Mouse (Mus musculus) adrenal gland, postnatal 36 days (tissue): Measurements from ENCODE around the gene Zyg11b. TPM values are rescaled to one million over a fixed set of nuclear protein-coding genes. Genes with fewer than 3 reads are reported as not detected.

ENCODE experiments used
- DNase-seq, 2 experiments: peaks; one replicate each; pipeline ENCODE4 v3.0.0; 2021; ENCODE audit warnings: mixed read lengths in 1 of 2
- long read RNA-seq, 2 experiments: library from polyadenylated mRNA; stranded (forward); transcript quantifications; one replicate each; pipeline ENCODE4 v2.0.0; 2021; ENCODE audit warnings: borderline sequencing depth in 2 of 2
- total RNA-seq, 2 experiments: library from RNA; stranded (reverse); gene quantifications; 2 replicates each; pipeline ENCODE4 v1.2.3; 2021

Gene Zyg11b
- total RNA-seq: 10 to 100 TPM; 32.6 to 50.0 TPM
- long read RNA-seq, experiment 1, partial matches to known transcripts: 0 of 2 reads
- long read RNA-seq, experiment 1, other reads (novel, unspliced or antisense): 2 of 2 reads
- long read RNA-seq, experiment 2, full-length matches to known transcripts: 1 of 2 reads
- long read RNA-seq, experiment 2, partial matches to known transcripts: 1 of 2 reads
- long read RNA-seq, experiment 2, other reads (novel, unspliced or antisense): 0 of 2 reads

DNA sequence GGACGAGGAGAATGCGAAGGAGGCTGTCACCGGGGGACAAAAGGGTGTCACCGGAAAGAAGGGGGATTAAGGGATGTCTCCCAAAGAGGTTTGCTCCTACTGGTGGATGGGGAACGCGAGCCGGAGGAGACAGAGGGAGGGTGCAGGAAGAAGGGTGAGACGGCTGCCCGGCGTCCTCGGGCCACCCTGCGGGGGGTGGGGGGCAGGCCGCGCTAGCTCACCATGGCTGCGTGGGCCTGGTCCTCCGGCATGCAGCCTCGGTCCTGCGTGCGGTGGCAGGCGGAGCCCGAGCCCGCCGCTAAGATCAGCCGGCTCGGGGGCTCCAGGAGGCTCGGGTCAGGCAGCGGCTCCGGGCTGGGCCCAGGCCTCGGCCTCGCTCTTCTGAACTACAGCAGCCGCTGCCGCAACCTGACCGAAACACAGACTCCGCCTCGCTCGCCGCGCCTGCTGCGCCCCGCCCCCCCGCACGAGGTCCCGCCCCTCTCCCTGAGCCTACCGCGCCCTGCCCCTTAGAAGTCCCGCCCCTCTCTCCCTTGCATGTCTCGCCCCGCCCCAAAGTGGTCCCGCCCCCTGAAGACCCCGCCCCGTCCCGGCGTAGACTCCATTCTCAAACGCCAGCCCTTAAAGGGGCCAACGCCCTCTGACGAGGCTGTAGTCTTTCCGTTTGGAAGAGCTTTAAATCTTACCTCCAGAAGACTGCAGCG is at the start of gene Zyg11b:
TSS of gene Zyg11b (minus strand) at position 427 of the 704 bp plus-strand sequence.
- peak; percentile 91 to 95 for DNase-seq

DNA sequence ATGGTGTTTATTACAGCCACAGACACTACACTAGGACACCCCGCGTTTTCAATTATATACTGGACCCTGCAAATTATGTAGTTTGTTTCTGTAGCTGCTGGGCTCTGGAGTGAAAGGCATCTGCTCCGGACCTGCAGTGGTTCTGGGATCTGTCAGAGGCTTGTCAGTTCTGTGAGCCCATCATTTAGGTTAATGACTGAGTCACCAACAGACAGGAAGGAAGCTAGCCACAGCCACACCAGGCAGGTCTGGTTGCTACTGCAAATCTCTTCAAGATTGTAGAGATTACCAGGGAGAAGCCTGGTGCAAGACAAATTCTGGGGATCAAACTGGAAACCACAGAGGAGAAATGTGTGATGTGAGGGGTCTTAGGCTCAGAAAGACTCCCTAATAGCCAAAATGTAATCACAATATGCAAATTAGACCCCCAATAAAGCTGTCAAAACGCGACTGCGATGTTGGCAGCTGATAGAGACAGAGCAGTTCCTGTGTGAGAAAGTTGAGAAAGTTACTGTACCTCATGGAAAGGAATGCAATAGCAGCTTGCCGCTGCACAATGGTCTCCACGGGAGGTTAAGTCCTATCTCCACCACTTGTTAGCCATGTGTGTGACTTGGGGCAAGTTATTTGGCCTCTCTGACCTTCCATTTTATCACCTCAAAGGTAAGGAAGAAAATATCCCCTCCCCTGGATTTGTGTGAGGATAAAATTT is 49.1 kb upstream of the Zyg11b start:
- DNase-seq: no peak

DNA sequence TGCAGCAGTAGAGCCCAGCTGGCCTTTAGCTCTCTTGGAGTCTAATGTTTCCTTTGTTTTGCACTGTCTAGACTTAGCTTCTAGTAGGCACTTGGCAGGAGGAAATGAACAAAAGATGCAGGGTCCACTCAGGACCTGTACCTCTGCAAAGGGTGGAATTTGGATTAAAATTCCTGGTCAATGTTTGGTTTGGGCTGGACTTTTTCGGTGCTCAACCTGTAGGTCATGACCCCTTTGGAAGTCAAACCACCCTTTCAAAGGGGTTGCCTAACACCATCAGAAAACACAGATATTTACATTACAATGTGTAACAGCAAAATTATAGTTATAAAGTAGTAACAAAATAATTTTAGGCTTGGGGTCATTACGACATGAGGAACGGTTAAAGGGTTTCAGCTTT is 48.2 kb upstream of the Zyg11b start:
- DNase-seq: no peak

DNA sequence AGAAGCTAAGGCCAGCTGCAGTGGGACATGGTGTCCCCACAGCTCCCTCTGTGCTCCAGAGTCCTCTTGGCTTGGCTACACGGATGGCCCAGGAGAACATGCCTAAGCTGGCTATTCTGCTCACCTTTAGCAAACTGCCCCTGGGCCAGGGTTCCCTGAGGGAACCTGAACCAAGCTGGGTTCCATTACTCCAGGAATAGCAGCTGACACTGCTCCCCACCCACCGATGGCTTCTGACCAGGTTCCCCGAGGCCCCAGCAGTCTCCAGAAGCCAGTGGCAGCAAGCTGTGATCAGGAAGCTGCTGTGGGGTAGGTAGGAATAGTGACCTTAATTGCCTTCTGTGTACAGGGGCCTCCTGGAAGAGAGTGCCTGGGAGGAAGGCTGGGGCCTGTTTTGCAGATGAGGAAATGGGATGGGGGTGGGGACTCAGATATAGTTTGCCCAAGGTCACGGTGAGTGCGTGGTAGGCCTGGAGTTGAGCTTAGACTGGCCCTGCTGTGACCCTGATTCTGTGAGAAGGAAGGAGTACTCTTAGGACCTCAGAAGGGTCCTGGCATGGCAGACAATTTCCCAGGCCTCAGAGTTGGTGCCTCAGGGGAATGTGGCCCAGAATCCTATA is 47.5 kb upstream of the Zyg11b start:
- no peak for DNase-seq

DNA sequence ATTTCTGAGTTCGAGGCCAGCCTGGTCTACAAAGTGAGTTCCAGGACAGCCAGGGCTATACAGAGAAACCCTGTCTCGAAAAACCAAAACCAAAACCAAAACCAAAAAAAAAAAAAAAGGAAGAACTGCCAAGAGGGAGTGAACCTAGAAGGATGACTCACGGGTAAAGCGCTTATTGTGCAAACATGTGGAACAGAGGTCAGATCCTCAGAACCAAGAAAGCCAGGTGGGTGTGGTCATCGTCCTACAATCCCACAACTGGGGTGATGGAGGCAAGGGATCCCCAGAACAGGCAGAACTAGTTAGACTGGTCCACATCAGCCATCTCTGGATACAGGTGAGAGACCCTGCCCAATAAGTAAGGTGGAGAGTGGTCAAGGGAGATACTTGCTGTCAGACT is 46.2 kb upstream of the Zyg11b start:
- DNase-seq: peak in 1 of 2 experiments; percentile 39

DNA sequence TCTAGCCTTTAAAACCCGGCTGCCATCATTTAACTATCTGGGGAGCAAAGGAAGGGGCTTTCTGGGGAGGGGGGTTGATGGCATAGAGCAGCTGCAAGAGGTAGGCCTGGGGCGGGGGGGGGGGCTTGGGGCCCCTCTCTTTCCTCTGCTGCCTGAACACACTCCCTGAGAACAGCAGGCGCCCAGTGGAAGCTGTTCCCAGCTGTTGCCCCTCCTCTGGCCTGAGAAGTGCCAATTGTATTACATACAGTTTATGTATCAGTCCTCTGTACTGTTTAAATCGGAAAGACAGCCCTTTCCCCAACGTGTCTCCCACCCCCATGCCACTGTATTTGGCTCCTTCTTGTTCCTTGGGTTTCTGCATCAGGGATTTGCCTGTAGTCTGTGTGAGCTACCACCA is 44.9 kb upstream of the Zyg11b start:
- no peak for DNase-seq

DNA sequence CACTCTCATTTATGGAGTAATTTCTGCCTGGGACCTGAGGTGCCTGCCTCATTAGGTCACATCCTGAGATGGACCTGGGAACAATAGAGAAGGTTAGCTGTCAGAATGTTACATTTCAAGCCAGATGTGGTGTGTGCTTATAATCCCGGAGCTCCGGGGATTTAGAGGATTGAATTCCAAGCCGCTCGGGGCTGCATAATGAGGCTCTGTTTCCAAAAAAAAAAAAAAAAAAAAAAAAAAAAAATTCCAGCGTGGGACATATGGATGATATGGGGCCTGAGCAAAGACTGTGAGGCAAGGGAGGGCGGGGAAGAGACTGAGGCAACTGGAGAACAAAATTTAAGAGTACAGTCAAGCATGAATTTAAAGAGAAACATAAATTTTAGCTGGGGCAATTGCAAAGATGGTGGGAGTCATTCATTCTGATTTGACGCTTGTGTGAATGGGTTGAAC is 43.8 kb upstream of the Zyg11b start:
- DNase-seq: no peak

DNA sequence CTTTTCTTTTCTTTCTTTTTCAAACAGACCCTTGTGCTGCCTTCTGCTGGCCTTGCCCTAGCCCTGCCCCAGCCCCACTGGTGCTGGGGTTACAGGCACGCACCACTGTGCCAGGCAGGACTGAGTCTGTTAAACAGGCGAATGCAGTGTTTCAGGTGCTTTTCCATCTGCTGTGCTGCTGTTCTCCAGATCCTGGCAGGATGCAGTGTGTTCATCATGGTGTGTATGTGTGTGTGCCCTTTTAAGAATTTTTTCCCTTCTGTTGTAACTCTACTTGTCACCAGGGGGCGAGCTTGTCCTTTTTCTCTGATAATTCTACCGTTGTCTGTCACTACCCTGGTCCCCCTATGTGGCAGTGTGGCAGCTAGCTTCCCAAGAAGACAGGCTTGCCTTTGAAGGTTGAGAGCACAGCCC is 38.4 kb upstream of the Zyg11b start:
- DNase-seq: peak; percentile 45 to 71

DNA sequence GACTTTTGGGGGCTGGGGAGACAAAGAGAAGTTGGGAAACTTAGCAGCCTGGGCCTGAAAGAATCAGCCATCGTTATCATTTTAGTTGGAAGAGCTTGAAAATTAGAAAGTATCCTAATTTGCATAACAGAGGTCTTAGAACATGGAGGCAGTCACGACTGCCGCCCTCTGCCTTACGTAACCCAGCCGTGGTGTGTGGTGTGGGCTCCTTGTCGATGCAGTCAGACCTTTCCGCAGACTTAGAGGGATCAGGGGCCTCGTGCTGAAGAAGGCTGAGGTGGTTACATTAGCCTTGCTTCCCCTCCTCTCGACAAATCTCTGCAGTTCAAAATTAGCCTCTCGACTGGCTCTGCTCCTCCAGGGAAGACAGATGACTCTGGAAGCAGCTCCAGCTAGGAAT is 37.9 kb upstream of the Zyg11b start:
- DNase-seq: no peak

DNA sequence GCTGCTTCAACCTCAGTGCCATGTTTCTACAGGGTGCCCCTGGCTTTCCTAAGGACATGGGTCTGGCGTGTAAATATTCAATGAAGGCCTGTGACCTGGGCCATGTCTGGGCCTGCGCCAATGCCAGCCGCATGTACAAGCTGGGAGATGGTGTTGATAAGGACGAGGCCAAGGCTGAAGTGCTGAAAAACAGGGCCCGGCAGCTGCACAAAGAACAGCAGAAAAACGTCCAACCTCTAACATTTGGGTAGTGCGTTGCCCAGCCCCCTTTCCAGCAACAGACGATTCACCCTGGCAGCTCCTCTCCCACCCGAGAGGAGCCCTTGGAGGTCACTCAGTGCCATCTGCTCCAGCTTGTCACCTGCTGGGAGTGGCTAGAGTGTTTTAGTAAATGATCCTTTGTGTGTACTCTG is 37.4 kb upstream of the Zyg11b start:
- peak; percentile 76 to 82 for DNase-seq

DNA sequence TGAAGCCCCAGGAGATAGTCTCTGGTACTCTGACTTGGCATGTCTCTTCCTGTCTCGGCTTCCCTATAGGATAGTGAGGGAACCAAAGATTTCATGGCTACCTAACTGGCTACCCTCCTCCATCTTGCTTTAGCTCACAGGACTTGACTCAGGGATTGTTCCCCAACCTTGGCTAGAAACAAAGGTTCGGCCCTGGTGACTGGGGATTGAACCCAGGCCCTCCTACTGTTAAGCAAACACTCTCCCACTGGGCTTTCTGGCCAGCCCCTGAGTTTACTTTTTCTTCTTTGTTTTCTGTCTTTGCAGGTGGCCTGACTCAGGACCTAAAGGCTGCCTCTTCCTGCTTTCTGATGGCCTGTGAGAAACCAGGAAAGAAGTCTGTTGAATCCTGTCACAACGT is 36.9 kb upstream of the Zyg11b start:
- DNase-seq: no peak

DNA sequence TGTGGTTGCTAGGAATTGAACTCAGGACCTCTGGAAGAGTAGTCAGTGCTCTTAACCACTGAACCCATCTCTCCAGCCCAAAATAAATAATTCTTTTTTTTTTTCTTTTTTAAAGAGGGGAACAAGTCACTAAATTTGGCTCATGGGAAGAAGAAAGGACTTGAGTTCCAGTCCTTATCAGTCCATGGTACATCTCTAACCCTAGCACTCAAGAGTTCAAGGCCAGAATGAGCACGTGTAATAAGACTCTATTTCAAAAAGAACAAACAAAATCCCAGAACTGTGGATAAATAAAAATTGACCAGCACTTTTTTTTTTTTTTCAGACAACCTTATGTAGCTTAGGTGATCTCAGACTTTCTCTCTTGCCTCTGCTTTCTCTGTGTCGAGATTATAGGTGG is 35.9 kb upstream of the Zyg11b start:
- no peak for DNase-seq

DNA sequence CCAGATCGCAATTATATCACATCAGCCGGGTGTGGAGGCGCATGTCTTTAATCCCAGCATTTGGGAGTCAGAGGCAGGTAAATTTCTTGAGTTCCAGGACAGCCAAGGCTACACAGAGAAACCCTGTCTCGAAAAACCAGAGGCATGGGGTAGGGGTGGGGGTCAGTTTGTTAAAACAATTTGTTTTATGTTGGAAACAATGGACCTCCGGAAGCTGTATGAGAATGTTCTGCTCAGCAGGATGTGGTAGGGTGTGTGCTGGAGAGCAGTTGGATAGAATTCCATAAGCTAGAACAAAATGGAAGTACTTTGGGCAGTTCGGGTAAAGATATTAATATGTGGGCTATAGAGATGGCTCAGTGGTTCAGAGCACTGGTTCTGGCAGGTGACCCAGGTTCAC is 34.5 kb upstream of the Zyg11b start:
- DNase-seq: no peak

DNA sequence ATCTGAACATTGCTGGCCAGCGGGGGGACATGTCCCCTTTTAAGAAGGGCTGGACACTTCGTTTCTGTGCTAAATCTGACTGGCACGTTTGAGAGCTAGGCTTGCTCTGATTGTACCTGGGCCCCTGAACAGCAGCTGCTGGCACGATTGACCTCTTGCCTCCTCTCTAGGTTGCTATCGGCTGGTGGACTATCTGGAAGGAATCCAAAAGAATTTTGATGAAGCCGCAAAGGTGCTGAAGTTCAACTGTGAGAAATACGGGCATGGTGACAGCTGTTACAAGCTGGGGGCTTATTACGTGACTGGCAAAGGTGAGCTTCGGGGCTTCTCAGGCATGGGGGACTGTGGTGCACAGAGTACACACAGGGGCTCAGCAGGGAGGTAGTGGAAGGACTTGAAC is 31.1 kb upstream of the Zyg11b start:
- DNase-seq: no peak

DNA sequence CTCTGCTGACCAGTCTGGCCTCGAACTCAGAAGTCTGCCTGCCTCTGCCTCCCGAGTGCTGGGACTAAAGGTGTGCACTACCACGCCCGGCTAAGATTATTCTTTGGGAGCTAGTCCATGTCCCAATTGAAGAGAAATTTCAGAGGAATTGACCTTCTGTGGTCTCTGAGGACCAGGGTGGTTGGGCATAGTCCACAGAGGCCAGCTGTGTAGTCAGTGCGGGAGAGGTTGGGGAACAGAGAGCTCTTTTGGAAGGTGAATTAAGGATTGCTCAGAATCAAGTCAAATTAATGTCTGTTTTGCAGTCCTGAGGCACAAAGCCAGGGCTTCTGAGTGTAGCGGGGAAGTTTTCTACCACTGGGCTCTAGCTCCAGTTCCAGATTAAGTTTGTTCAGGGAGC is 28.9 kb upstream of the Zyg11b start:
- peak in 1 of 2 experiments; percentile 5 for DNase-seq

DNA sequence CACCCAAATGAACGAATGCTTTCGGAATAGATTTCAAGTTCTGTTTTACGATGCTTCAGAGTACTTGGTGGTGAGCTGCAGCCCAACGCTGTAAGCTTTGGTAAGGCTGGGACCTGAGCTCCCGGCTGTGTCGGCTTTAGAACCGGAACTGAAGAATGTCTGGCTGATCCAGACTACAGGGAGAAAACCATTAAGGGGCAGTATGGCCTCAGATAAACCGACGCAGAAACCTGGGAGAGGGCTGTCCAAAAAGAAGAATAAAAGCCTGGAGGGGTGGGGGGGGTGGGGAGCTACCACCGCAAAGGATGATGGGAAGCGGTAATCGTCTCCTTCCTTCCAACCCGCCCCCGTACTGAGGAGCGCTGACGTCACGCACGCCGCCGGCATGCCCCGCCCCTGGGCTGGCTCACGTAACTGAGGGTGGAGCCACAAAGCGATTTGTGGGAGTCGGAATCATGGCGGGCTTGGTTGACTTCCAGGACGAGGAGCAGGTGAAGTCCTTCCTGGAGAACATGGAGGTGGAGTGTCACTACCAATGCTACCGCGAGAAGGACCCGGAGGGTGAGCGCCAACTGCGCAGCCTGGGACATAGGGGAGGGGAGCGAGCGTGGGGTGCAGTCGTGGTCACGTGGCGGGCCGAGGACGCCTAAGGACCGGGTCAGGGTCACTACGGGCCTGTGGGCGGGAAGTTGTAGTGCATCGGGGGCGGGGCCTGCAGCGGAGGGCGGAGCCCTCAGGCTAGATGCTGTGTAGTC is 27.0 kb upstream of the Zyg11b start, which contains the start of gene Coa7:
TSS of gene Coa7 (plus strand) at position 411 of the 755 bp plus-strand sequence.
- DNase-seq: peak; percentile 97

DNA sequence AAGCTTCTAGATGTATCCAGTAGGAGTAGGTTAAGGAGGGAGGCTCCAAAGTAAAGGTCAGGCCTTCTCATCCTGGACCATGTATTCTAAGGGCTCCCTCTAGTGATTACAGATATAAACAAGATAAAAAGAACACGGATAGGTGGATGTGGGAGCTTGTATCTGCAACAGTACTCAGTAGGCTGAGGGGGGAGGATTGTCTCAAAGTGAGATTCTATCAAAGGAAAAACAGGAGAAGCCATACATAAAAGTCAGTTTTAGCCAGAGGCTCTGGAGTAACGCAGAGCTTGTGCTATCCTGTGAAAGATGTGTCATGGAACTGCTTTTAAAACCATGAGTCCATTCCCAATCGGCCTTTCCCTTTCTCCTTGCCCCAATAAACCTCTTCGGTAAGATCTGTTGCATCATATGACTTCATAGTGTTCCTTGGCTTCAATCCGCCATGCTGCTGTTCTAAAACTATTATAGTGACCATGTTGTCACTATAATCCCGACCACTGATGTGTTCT is 26.2 kb upstream of the Zyg11b start:
- peak in 1 of 2 experiments; percentile 18 for DNase-seq

DNA sequence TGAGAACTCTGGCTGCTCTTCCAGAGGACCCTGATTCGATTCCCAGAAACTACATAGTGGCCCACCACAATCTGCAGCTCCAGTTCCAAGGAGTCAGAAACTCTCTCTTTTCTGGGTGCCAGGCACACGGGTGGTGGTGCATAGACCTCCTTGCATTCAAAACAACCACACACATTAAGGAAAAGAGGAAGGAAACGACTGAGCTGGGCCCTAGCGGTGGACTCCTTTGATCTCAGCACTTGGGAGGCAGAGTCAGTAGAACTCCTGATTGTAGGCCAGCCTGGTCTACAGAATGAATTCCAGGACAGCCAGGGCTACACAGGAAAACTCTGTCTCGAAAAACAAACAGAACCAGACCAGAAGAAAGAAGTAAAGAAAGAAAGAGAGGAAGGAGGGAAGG is 22.7 kb upstream of the Zyg11b start:
- no peak for DNase-seq

DNA sequence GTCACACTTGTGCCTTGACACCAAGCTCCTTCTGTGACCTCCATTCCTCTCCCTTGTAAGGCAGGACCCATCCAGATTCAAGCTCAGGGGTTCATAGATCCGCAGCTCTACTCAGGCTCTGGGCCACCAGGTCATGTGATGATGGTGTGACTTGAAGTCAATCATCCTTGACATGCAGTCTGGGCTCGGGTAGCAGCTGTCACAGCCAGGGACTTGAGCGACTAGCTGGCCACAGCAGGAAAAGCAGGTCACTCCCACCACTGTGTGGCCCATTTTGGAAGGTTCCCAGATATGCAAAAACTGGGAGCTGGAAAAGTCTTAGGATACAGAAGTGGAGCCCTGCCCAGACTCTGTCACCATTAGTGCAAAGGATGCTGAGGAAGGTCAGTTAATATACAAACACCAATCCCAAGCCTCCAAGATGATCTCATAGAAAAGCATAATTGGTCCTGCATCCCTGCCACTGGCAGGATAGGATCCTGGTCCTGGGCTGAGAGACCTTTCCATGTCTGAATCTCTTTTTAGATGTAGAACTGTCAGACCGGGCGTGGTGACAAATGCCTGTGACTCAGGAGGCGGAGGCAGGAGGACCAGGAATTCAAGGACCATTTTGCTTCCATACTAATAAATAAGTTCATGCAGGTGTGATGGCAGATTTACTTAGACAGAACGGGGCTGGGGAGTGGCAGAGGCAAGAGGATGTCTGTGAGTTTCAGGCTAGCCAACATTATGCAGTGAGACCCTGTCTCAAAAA is 19.9 kb upstream of the Zyg11b start:
- peak; percentile 48 to 57 for DNase-seq

DNA sequence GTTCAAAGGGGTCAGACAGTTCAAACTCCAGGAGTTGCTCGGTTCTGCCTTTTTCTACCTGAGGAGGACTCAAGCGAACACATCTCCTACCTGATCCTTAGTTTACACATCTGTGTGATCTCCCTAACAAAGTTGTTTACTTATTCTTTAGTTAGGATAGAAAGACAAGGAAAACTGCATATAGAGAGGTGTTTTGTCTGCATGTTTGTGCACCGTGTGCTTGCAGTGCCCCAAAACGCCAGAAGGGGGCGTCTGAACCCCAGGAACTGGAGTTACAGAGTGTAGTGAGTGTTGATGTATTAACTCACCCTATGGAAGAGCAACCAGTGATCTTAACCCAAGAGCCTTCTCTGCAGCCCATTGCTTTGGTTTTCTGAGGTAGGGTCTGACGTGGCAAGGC is 18.9 kb upstream of the Zyg11b start:
- no peak for DNase-seq
